Mouse (Mus musculus) olfactory bulb, adult 2 months (tissue): ENCODE data around the gene Rnf114.

ENCODE experiments used
- CTCF ChIP-seq: fragments of 200-500 bp; IDR thresholded peaks from 2 replicates; pipeline ENCODE4 v1.5.1; 2012; ENCODE audit warnings: low read depth, mild to moderate bottlenecking, low read length, moderate library complexity; ENCODE audit not compliant: insufficient read depth
- POLR2A ChIP-seq: fragments of 200-500 bp; IDR thresholded peaks from 2 replicates; pipeline ENCODE4 v1.6.1; 2012; ENCODE audit warnings: mild to moderate bottlenecking, low read depth, low read length, moderate library complexity; ENCODE audit not compliant: insufficient read depth

DNA sequence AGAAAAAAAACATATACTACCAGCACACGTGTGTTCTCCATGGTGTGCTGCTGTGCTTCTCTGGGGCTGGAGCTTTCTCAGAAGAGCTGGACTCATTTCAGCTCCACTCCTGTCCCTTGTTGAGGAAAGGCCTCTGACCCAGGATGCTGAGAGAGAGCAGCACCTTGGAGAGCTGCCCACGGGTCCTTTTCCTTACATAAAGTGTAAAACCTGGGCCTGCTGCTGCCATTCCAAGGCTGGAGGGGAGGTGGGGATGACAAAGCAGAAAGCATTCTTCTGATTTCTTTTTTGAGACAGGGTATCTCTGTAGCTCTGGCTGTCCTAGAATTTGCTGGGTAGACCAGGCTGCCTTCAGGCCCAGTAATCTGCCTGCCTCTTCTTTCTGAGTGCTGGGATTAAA, 14.3 kb upstream of the Rnf114 start:
- TF ChIP-seq CTCF (no peak), POLR2A (no peak)
